Mouse (Mus musculus) kidney, embryonic 15.5 days (tissue): ENCODE results near the gene Aanat. TPM values are rescaled to one million over a fixed set of nuclear protein-coding genes. Genes with fewer than 3 reads are reported as not detected.
"Not testable (repeated sequence)": the region's sequence is repeated elsewhere in the genome, so short reads cannot be mapped to it uniquely, and the experiment has no call there.

Experiments used
- ATAC-seq: fragments of 200-750 bp; cut with Nextera tagmentation; replicated peaks from 2 replicates; pipeline ENCODE4 v1.8.0; 2017; ENCODE audit warnings: moderate TSS enrichment; ENCODE audit not compliant: low FRiP score
- H3K27ac ChIP-seq: fragments of 300-500 bp; sonication (generic); 2 replicates; pipeline ENCODE4 v1.5.1; 2015; ENCODE audit warnings: mild to moderate bottlenecking, inconsistent platforms
- H3K27me3 ChIP-seq: fragments of 300-500 bp; sonication (generic); 2 replicates; pipeline ENCODE4 v1.6.1; 2015; ENCODE audit warnings: inconsistent platforms
- H3K36me3 ChIP-seq: fragments of 300-500 bp; sonication (generic); 2 replicates; pipeline ENCODE4 v1.6.1; 2015; ENCODE audit warnings: inconsistent platforms
- H3K4me1 ChIP-seq: fragments of 300-500 bp; sonication (generic); 2 replicates; pipeline ENCODE4 v1.6.1; 2015; ENCODE audit warnings: inconsistent platforms
- H3K4me2 ChIP-seq: fragments of 300-500 bp; sonication (generic); 2 replicates; pipeline ENCODE4 v1.6.1; 2015; ENCODE audit warnings: moderate library complexity, mild to moderate bottlenecking, inconsistent platforms
- H3K4me3 ChIP-seq: fragments of 300-500 bp; sonication (generic); replicated peaks from 2 replicates; pipeline ENCODE4 v1.5.1; 2015; ENCODE audit warnings: mild to moderate bottlenecking, inconsistent platforms
- H3K9ac ChIP-seq: fragments of 300-500 bp; sonication (generic); 2 replicates; pipeline ENCODE4 v1.6.1; 2015; ENCODE audit warnings: mild to moderate bottlenecking, inconsistent platforms
- H3K9me3 ChIP-seq: fragments of 300-500 bp; sonication (generic); replicated peaks from 2 replicates; pipeline ENCODE4 v1.6.1; 2016; ENCODE audit warnings: inconsistent platforms
- WGBS: fragments of 180-500 bp; shearing (Covaris S2); methylation state at CpG from one replicate; pipeline ENCODE4 v1.1.7; 2015; ENCODE audit warnings: mixed read lengths; 5-methylcytosine and 5-hydroxymethylcytosine counted together
- polyA plus RNA-seq: library from polyadenylated mRNA; unstranded; fragments of >200 nt; fragmentation: Nextera tagmentation; extraction: Ambion mirVana; gene quantifications from 2 replicates; pipeline ENCODE4 v1.2.1, GENCODE M21; 2015

Aanat gene
- polyA plus RNA-seq, 1 experiment from 2014 or later = not detected

DNA sequence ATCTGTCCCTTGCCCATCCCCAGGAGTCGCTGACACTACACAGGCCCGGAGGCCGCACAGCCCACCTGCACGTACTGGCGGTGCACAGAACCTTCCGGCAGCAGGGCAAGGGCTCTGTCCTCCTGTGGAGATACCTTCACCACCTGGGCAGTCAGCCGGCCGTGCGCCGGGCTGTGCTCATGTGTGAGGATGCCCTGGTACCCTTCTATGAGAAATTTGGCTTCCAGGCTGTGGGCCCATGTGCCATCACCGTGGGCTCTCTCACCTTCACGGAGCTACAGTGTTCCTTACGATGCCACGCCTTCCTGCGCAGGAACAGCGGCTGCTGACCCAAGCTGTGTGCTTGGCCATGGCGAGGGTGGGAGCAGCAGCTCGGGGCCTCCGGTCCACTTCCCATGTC lies 10.5 kb downstream of the Aanat start:
- no peak overlapping the region for H3K4me3 ChIP-seq
- no peak overlapping the region for H3K9ac ChIP-seq
- no peak overlapping the region for H3K4me2 ChIP-seq
- H3K4me1 ChIP-seq = no peaks in the 10 kb centered on the region
- ATAC-seq = no peak
- peaks cover 32% of the 10 kb centered on the region for H3K36me3 ChIP-seq
- 89% methylated on average over 19 of the region's 19 CpGs for WGBS
- H3K27me3 ChIP-seq = no peaks in the 10 kb centered on the region
- H3K27ac ChIP-seq = no peak overlapping the region
- no peaks in the 10 kb centered on the region for H3K9me3 ChIP-seq

DNA sequence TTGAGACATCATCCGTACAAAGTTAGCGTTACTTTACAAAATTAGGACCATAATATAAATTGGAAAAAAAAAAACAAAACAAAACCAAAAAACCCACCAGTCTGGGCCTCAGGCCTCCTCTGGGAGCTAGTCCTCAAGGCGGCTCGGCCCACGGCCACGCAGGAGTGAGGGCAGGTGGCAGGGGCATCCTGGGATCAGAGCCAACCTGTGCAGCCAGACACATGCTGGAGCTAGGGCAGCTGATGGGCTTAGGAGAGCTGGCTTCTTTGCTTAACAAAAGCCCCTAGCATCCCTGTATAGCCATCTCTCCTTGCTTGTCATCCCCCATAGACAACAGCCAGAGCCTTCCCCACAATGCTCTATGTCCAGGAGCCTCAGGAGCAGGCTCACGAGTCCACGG lies 12.0 kb downstream of the Aanat start:
- no peaks in the 10 kb centered on the region for H3K4me1 ChIP-seq
- 91% methylated on average over 8 of the region's 8 CpGs for WGBS
- ATAC-seq = no peak
- no peaks in the 10 kb centered on the region for H3K9me3 ChIP-seq
- no peak overlapping the region for H3K9ac ChIP-seq
- H3K27me3 ChIP-seq = no peaks in the 10 kb centered on the region
- H3K4me3 ChIP-seq = no peak overlapping the region
- H3K36me3 ChIP-seq = peaks cover 42% of the 10 kb centered on the region
- H3K4me2 ChIP-seq = no peak overlapping the region
- no peak overlapping the region for H3K27ac ChIP-seq

GRCm38 (mm10) chr11:116599230-116599629 lies 13.0 kb downstream of the Aanat start:
- ATAC-seq = no peak
- peaks cover 48% of the 10 kb centered on the region for H3K36me3 ChIP-seq
- H3K4me2 ChIP-seq = no peak overlapping the region
- no peak overlapping the region for H3K9ac ChIP-seq
- H3K27me3 ChIP-seq = no peaks in the 10 kb centered on the region
- no peak overlapping the region for H3K4me3 ChIP-seq
- no peak overlapping the region for H3K27ac ChIP-seq
- WGBS = 89% methylated on average over 15 of the region's 15 CpGs
- H3K9me3 ChIP-seq = no peaks in the 10 kb centered on the region
- no peaks in the 10 kb centered on the region for H3K4me1 ChIP-seq

- WGBS = 86% methylated on average over 8 of the region's 8 CpGs
- Histone ChIP-seq H3K9ac (no peak overlapping the region), H3K27ac (no peak overlapping the region), H3K27me3 (no peaks in the 10 kb centered on the region), H3K4me3 (no peak overlapping the region), H3K4me1 (no peaks in the 10 kb centered on the region), H3K36me3 (peaks cover 65% of the 10 kb centered on the region), H3K4me2 (no peak overlapping the region), H3K9me3 (no peaks in the 10 kb centered on the region)
- ATAC-seq = no peak
Observed at GRCm38 (mm10) chr11:116601166-116601565, 14.9 kb downstream of the Aanat start.

DNA sequence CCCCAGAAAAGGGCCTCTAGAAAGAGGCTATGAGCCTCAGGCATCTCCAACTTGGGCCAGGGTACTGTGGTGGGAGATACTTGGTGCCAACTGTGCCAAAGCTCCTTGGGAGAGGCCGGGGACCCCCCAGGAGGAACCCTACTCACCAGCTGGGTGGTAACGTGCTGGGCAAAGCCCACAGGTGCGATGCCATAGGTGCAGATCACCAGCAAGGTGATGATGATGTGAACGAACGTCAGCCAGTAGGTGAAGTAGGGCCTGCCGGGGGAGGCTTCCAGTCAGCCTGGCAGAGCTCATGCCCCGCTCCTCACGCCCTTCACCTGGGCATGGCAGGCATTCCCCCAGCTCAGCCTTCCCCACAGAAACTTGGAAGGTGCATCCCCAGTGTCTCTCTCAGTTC lies 15.8 kb downstream of the Aanat start:
- no peak overlapping the region for H3K4me2 ChIP-seq
- no peaks in the 10 kb centered on the region for H3K27me3 ChIP-seq
- H3K9ac ChIP-seq = no peak overlapping the region
- H3K4me1 ChIP-seq = no peaks in the 10 kb centered on the region
- H3K36me3 ChIP-seq = peaks cover 69% of the 10 kb centered on the region
- 89% methylated on average over 8 of the region's 8 CpGs for WGBS
- H3K4me3 ChIP-seq = no peak overlapping the region
- no peak overlapping the region for H3K27ac ChIP-seq
- ATAC-seq = no peak
- H3K9me3 ChIP-seq = no peaks in the 10 kb centered on the region

DNA sequence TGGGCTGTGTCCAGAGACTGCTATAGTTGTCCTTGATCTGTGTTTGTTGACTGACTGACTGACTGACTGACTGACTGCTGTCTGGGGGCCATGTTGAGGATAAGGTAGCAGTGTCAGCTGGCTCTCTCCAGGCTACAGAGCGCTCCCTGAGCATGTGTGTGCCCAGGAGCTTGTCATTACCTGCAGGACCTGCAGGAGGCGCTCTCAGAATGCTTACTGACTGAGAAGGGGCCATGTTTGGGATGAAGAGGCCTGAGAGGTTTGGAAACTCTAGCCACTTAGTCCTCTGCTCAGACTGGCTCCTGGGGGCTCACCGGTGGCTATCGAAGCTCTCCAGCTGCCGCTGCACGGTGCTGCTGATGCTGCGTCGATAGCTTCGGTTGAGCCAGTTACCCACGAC lies 17.1 kb downstream of the Aanat start:
- Histone ChIP-seq H3K4me2 (no peak overlapping the region), H3K27me3 (no peaks in the 10 kb centered on the region), H3K36me3 (peaks cover 70% of the 10 kb centered on the region), H3K4me3 (no peak overlapping the region), H3K27ac (no peak overlapping the region), H3K9ac (no peak overlapping the region), H3K9me3 (no peaks in the 10 kb centered on the region), H3K4me1 (no peaks in the 10 kb centered on the region)
- WGBS = 90% methylated on average over 10 of the region's 10 CpGs
- no peak for ATAC-seq

GRCm38 (mm10) chr11:116604097-116604496 lies 17.9 kb downstream of the Aanat start:
- 86% methylated on average over 12 of the region's 12 CpGs for WGBS
- ATAC-seq = 0 out of 2 replicates have a peak, but pooled peaks have one; percentile 13

DNA sequence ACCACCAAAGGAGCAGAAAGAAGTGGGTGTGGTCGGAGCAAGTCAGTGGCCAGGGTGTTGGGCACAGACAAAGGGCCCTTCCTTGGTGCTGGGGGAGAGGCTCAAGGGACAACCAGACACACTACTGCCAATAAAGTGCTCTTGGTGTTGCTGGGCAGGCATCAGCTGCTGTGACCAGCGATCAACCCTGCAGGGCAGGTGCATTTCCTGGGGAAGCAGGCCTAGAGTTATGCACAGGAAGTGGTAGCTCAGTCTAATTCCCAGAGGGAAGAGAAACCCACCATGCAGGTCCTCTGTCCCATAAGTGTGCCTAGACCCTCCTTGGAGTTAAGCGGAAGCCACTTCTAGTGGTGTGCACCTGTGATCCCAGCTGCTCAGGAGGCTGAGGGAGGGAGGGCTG lies 21.5 kb downstream of the Aanat start:
- Histone ChIP-seq H3K9me3 (no peaks in the 10 kb centered on the region), H3K4me1 (peaks cover 5% of the 10 kb centered on the region; the same call in 1 of the 2 replicates), H3K4me2 (no peak overlapping the region), H3K27me3 (no peaks in the 10 kb centered on the region), H3K9ac (no peak overlapping the region), H3K4me3 (no peak overlapping the region), H3K27ac (no peak overlapping the region), H3K36me3 (peaks cover 38% of the 10 kb centered on the region)
- WGBS = 92% methylated on average over 3 of the region's 3 CpGs
- no peak for ATAC-seq

More at GRCm38 (mm10) chr11:116604097-116604496, 17.9 kb downstream of the Aanat start:
- H3K4me3 ChIP-seq = no peak overlapping the region
- H3K9me3 ChIP-seq = no peaks in the 10 kb centered on the region
- no peak overlapping the region for H3K9ac ChIP-seq
- no peaks in the 10 kb centered on the region for H3K27me3 ChIP-seq
- H3K4me2 ChIP-seq = no peak overlapping the region
- peaks cover 1% of the 10 kb centered on the region; the same call in 1 of the 2 replicates for H3K4me1 ChIP-seq
- no peak overlapping the region for H3K27ac ChIP-seq
- H3K36me3 ChIP-seq = peaks cover 63% of the 10 kb centered on the region

DNA sequence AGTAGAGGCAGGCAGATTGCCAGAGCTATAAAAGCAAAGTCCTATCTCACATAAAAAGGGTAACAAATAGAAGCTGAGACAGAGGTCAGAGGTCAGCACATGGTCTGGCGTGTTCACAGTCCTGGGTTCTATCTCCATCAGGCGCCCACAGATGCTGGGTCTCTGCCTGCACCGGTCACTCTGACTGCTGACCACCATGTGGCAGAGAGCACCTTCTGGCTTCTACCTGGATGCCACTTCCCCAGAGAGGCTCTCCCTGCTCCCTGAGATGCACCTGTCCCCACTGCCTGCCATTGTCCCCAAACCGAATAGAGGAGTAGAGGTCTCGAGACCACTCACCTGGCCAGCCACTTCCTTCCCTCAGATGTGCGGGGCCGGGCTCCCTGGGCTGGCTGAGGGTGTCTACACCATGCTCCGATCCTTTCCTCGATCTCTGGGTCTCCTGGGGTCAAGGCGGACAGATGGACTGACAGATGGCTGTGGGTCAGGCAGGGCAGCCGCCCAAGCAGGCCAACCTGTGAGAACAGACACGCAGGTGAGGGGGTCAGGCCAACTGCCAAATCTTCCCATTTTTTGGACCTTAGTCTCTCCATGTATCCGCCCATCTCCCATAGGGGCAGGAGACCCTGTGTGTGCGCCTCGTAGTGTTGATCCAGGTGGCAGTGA lies 23.9 kb downstream of the Aanat start:
- Histone ChIP-seq H3K9ac (no peak overlapping the region), H3K4me2 (no peak overlapping the region), H3K27ac (no peak overlapping the region), H3K27me3 (no peaks in the 10 kb centered on the region), H3K4me3 (no peak overlapping the region), H3K4me1 (peaks cover 11% of the 10 kb centered on the region), H3K36me3 (peaks cover 19% of the 10 kb centered on the region), H3K9me3 (no peaks in the 10 kb centered on the region)
- no peak for ATAC-seq
- WGBS = 80% methylated on average over 15 of the region's 15 CpGs

GRCm38 (mm10) chr11:116611168-116611567 lies 24.9 kb downstream of the Aanat start:
- not testable (repeated sequence) for ATAC-seq, H3K27ac ChIP-seq, H3K27me3 ChIP-seq, H3K9ac ChIP-seq, H3K4me3 ChIP-seq, H3K9me3 ChIP-seq, H3K4me2 ChIP-seq
- H3K4me1 ChIP-seq = peaks cover 22% of the 10 kb centered on the region
- 0 out of 2 replicates have a peak, but pooled peaks cover 10% of the 10 kb centered on the region for H3K36me3 ChIP-seq
- 88% methylated on average over 8 of the region's 9 CpGs for WGBS

- no peaks in the 10 kb centered on the region for H3K9me3 ChIP-seq
Observed at GRCm38 (mm10) chr11:116611883-116612282, 25.7 kb downstream of the Aanat start.

GRCm38 (mm10) chr11:116612554-116612953 lies 26.3 kb downstream of the Aanat start:
- Histone ChIP-seq H3K4me2 (no peak overlapping the region), H3K4me3 (no peak overlapping the region), H3K27ac (no peak overlapping the region), H3K9ac (no peak overlapping the region), H3K27me3 (no peaks in the 10 kb centered on the region), H3K4me1 (peaks cover 34% of the 10 kb centered on the region), H3K9me3 (no peaks in the 10 kb centered on the region), H3K36me3 (0 out of 2 replicates have a peak, but pooled peaks cover 6% of the 10 kb centered on the region)
- WGBS = 92% methylated on average over 1 of the region's 1 CpGs
- no peak for ATAC-seq

More at GRCm38 (mm10) chr11:116611883-116612282, 25.7 kb downstream of the Aanat start:
- WGBS = 91% methylated on average over 9 of the region's 9 CpGs
- Histone ChIP-seq H3K27ac (no peak overlapping the region), H3K4me1 (peaks cover 28% of the 10 kb centered on the region), H3K9ac (no peak overlapping the region), H3K36me3 (0 out of 2 replicates have a peak, but pooled peaks cover 8% of the 10 kb centered on the region), H3K27me3 (no peaks in the 10 kb centered on the region), H3K4me2 (no peak overlapping the region), H3K4me3 (no peak overlapping the region)
- no peak for ATAC-seq

- no peak overlapping the region for H3K27ac ChIP-seq
- H3K9ac ChIP-seq = no peak overlapping the region
- no peaks in the 10 kb centered on the region for H3K9me3 ChIP-seq
- peaks cover 40% of the 10 kb centered on the region for H3K4me1 ChIP-seq
- H3K36me3 ChIP-seq = 0 out of 2 replicates have a peak, but pooled peaks cover 2% of the 10 kb centered on the region
- no peak overlapping the region for H3K4me3 ChIP-seq
- no peak overlapping the region for H3K4me2 ChIP-seq
- no peak for ATAC-seq
- H3K27me3 ChIP-seq = no peaks in the 10 kb centered on the region
- WGBS = 90% methylated on average over 6 of the region's 6 CpGs
Observed at GRCm38 (mm10) chr11:116613234-116613633, 27.0 kb downstream of the Aanat start.
